Mouse (Mus musculus) CD4-positive, CD25-positive, alpha-beta regulatory T cell, adult 4 months (primary cell): ENCODE data around the gene Scnn1b. TPM values are rescaled to one million over a fixed set of nuclear protein-coding genes. Genes with fewer than 3 reads are reported as not detected.

ENCODE experiments used
- polyA plus RNA-seq, 2 experiments: library from polyadenylated mRNA; unstranded; fragments of 100-300 nt; shearing (Covaris generic); gene quantifications; one replicate each; pipeline ENCODE4 v1.2.1; 2017

Scnn1b gene
- polyA plus RNA-seq, 2 experiments from 2014 or later = not detected

Other genes with a start within 250 kb of the Scnn1b start
- gene Usp31, start 157.8 kb upstream of the Scnn1b start, polyA plus RNA-seq = 1 to 10 TPM; 1.7 to 2.2 TPM
- gene Scnn1g, start 130.6 kb upstream of the Scnn1b start, polyA plus RNA-seq = not detected
- 10 to 100 TPM in 1 of 2 experiments, 1 to 10 TPM in 1; 7.4 to 14.7 TPM for gene Cog7, start 116.7 kb downstream of the Scnn1b start, polyA plus RNA-seq
- gene Gga2, start 156.2 kb downstream of the Scnn1b start, polyA plus RNA-seq = 1 to 10 TPM; 1.1 to 1.8 TPM
- gene Ubfd1, start 202.1 kb downstream of the Scnn1b start, polyA plus RNA-seq = 10 to 100 TPM; 10.2 to 10.4 TPM
- gene Ears2, start 202.2 kb downstream of the Scnn1b start, polyA plus RNA-seq = 1 to 10 TPM; 6.6 to 7.5 TPM
- gene Ndufab1, start 236.8 kb downstream of the Scnn1b start, polyA plus RNA-seq = 100 to 1,000 TPM; 117 to 166 TPM